Mouse (Mus musculus) naive thymus-derived CD4-positive, alpha-beta T cell, adult 2 months (primary cell): ENCODE results near the gene Robo1.

ENCODE experiments used
- DNase-seq: peaks from one replicate; pipeline ENCODE4 v3.0.0-alpha.2; 2011; ENCODE audit warnings: low read depth

Robo1 gene

DNA sequence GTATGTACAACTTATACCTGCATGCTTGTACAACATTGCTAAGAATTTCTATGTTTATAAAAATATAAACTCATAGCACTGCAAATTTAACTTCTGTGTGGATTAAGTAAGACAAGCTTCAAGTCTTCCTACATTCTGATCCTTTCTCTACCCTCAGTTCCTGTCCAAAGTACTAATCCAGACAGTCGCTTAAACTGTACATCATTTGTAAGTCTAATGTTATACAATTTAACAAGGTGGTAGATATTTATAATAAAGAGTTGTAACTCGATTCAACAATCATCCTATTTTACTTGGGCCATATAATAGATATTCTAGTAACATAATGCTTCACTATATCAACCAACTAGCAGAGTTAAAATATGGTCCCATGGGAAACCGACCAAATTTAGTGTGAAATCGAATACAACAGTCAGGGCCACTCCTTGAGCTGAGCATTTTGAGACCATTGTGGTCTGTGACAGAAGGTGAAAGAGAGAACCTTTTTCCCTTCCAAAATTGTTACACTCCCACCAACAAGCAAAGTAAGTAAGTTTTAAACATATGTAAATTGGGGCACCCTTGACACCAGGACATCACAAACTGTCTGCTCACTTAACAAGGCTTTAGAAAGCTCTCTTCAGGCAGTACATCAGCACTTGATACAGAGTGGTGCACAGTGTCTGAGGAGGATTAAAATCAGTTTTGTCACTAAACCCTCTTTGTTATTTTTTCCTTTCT is 295.5 kb downstream of the Robo1 start:
- DNase-seq = no peak

DNA sequence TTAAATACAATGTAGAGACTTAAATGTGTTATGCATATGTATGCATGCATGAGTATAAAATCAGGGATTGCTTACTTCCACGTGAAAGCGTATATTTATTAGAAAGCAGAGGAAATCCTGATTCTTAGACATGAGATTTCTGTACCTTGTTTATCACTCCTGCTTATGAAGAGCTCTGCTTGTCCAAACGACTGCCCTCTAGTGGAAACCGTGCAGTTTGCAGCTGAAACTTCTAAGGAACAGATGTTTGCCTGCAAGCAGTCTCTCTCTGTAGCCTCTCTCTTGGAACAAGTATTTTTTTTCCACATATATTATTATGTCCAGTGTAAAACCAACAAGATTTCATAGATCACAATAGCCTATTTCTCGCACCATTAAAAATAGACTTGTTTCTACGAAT is 297.0 kb downstream of the Robo1 start:
- peak; percentile 27 for DNase-seq

DNA sequence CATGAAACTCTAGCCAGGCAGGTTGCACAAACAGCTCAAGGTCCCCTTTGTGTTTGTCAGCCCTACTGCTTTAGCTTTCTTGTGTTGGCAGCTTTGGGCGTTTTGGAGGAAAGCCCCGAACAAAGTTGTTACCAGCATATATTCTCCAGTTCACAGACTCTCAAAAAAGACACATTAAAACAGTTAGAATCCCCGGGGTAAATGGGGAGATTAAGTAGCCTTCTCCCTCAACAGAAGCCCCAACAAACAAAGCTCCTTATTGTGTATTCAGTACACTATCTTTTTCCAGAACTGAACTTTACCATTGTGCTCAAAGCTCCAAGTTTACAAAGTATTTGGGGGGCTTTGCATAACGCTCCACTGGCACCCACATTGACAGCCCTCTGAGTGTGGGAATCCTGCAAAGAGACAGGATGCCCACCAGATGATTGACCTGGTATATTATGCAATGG is 302.6 kb downstream of the Robo1 start:
- no peak for DNase-seq

DNA sequence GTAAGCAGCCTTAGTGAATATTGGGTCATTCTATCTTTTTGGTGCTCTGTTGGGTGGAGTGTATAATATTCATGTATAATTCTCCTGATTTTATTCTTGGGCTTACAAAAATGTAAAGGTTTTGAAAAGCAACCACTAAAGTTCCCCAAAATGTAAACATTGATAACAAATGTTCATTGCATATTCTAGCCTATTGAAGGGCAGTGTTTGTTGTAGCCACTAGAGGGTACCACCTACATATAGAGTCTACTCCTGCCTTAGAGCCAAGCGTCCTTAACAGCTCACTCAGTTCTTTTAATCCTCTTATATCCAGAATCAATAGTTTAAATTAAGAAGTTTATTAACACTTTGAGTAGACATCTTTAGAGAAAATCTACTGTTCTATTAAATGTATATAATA is 306.8 kb downstream of the Robo1 start:
- DNase-seq = no peak

DNA sequence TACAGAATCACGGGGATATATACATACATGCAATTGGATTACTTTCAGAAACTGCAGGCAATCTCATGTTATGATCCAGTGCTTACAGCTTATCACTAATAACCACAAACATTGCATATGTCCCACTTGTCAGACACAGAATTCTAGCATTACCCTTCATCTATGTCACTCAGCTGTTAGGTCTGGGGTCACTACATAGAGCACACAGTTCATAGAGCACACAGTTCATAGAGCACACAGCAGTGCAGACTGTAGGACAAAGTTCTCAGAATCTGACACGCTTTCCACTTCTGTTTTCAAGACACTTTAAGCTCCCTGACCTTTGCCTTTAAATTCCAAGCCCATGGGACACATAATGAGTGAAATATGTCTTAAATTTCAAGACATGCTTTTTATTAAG is 307.3 kb downstream of the Robo1 start:
- DNase-seq = no peak

DNA sequence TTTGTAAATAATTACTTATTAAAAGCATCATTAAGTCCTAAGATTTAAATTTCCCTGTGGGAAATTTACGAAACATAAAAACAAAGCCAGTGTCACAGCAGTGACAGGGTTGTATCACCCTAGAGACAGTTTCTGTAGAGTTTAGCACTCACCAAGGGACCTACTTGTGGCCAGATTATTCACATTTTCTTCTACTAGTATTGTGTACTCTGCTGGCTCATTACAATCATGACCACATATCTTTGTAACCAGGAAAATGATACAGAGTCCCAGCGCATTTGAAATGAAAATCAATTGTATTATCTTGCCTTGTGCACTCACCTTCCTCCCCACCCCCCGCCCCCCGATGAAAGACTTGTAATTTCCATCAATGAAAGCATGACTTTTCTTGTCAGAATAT is 314.3 kb downstream of the Robo1 start:
- no peak for DNase-seq

DNA sequence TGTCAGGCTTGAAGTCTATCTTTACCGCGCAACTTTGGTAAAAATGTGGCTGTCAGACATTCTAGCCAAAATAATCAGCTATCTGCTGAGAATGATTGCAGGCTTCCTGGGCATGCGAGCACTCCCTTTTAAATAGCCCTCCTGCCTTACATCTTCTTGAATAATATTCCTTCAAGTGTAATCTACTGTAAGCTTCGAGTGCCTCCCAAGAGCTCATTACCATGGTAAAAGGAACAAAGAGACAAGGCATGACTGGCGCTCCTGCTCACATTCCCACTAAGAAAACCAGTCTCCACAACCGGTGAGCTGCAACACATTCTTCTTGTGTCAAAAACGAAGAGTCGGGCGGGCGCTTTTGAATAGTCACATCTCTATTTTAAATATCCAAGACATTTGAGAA is 314.8 kb downstream of the Robo1 start:
- DNase-seq = no peak

DNA sequence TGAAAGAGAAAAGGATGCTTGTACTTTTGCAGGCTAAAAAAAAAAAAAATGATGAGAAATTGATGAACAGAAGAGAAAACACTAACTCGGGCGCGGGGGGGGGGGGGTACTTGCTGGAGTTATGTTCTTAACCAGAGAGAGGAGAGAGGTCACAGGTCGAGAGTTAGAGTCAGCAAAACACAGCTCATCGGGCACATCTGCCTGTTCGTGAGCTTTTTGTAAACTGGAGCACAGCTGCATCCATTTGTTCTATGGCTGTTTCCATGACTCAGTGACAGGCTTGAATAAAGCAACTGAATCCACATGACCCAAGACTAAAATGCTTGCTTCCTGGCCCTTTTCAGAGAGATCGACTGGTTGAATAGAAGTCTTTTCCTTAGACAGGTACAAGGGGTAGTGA is 325.7 kb downstream of the Robo1 start:
- no peak for DNase-seq

DNA sequence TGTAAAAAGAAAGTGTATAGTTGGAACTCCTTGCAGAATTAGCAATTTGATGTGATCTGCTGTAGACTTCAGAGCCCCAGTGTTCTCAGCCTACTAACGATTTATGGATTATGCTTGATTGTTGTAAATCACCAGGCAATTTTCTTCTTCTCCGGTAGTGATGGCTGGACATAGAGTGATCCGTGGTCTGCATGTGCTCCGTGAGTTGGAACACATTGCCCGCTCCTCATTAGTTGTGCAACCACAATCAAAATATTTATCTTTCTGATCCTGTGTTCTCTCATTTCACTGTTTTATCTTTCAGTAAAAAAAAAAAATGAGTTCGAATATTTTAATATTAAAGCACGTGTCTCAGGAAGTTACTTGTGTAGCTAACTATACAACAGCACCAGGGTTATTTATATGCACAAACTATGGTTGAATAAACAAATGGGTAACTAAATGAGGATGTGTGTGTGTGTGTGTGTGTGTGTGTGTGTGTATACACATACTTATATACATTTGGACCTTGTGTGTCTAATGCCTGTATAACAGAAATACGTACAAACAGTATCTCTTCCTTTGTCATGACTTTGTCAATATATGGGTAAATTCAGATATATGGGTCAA is 331.3 kb downstream of the Robo1 start:
- no peak for DNase-seq

DNA sequence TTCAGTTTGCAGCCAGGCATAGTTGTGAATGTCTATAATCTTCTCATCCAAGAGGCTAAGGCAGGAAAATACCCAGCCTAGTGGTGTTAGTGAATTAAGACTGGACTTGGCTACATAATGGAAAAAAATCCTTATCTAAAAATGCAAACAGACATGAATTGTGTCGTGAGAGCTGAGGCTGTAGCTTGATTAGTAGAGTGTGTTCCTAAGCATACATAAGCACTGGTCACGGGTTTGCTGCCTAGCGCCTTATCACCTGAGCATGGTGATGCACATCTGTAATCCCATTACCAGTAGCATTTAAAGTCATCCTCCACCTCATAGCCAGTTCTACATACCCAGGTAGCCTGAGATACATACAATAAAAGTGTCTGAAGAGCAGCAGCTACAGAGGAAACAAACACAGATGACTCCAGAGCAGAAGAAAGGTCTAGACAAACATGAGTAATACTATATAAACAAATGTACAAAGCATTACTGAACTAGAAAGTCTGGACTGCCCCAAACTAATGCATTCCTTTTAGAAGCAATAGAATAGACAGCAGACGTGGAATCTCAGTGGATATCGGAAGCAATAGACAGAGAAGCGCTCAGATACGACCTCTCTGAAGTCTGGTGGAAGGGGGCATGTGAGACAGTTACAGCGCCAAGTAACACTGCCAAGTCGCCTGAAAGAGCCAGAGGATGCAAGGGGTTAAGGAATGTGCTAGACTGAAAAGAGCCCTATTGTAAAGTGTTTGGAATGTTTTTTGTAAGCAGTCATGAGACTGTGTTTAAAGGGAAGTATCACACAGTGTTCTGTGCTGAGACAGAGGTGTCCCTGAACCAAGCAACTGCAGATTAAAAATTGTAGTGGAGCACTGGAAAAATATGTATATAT is 333.1 kb downstream of the Robo1 start:
- DNase-seq = no peak

DNA sequence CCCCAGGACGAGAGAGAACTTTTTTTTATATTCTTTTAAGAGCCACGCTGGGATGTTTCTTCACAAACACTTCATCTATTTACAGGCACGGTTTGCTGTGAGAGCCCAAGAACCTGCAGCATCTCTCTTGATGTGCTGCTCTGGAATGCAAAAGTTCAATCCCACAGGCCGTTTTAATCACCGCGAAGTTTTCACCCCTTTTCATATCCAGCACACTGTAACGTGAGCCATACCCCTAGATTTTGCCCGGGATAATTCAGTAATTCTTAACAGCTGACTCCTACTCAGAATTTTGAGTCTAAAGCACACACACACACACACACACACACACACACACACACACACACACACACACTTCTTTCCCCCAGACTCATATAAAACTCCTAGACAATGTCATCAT is 337.8 kb downstream of the Robo1 start:
- DNase-seq = no peak

DNA sequence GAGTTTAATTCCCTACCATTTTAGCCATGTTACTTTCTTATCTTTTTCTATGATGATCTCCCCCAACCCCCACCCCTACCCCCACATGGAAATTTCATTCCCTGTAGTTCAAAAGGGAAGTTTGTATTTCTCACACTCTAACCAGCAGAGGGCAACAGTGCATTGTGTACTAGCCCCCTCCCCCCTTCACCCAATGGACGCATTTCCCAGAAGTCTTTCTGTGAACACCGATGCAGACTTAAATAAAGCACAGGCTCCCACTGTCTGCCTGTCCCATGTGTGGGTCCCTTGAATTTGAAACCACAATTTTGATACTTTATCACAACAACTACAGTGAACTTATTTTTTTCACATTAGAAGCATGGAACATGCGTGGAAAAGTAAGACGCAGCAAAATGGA is 341.2 kb downstream of the Robo1 start:
- no peak for DNase-seq

DNA sequence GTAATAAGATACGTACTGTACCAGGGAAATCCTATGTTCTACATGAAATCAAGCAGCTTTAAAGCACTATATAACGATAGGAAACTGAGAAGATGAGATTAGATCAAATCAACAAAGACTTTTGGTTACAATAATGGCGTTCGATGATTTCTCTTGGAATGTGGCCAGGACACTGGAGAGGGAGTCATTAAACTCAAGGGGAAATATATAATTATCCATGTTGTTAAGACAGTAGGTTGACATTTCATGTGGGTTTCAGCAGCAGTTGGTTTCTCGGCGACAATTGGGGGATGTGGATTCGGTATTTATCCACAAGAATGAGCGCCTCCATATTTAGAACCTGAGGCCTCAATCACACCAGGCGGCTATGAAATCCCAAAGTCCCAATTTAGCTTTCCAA is 347.3 kb downstream of the Robo1 start:
- DNase-seq = no peak

DNA sequence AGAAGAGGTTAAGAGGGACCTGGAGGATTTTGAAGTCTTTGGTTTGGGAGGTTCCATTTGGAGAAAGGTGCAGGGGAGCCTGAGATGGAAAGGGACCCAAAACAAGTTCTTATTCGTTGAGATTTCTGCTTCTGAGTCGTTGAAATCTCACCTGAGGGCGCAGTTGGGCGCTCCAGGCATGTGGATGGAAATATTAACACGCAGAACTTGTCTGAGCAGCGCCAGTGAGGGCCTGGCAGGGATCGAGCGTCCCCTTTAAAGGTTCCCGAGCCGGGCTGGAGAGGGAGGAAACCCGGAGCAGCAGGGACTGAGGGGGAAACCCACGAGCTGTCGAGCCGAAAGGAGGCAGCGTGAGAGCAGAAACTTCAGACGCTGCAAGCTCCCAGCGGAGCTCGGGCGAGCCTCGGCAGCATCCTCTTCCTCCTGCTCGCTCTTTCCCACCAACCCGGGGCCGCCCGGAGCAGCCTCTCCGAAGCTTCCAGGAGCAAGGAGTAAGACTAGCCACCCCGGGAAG is 354.8 kb downstream of the Robo1 start:
- no peak for DNase-seq

DNA sequence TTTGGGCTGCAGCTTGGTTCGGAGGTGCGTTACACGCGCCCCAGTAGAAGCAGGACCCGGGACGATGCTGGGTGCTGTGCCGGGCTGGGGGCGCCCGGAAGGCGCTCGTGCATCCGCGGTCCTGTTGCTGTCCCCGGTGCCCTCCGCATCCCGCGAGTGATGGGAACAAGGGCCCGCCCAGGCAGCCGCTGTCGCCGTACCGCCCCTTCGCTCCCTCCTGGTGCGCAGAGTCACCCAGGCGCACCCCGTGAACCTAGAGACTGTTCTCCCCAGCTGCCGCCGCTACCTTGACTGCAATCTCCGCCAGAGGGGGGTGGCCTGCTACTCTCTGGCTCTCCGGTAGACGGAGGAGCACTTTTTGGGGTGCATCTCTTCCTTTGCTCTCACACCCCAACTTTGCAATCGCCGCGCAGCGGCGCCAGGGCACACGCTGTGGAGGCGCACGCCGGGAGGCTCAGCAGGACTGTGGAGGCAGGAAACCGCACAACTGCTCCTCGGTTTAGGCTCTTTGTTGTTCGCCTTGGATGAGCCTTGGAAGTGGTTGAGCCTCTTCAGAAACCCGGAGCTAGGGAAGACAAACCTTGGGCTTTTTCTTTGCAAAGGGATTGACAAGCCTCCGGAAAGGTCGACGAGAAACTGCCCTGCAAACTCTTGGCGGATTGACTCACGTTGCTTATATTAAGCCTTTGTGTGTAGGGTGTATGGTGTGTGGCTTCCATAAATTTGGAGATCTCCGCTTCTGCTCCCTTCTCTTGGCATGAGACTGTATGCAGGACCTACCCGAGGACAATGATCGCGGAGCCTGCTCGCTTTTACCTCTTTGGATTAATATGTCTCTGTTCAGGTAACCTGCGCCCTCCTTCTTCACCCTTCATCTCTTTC is 355.5 kb downstream of the Robo1 start:
- DNase-seq = peak; percentile 10

DNA sequence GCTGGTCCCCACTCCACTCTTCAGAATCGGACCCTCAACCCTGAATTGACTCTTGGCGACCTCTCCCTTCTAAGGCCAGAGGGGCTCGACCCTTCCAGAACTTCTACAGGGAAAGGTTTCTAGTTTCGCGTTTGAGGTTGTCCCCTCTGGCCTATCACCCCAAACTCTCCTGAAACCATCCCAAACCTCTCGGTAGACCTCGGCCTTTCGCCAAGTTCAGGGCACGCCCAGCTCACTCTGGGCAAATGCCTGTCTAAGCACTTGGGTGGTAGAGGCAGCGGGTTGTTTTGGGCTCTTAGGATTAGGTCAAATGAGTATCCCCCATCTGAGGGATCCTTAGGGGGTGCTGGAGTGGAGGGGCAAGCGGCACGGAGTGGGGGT is 356.1 kb downstream of the Robo1 start:
- DNase-seq = no peak

DNA sequence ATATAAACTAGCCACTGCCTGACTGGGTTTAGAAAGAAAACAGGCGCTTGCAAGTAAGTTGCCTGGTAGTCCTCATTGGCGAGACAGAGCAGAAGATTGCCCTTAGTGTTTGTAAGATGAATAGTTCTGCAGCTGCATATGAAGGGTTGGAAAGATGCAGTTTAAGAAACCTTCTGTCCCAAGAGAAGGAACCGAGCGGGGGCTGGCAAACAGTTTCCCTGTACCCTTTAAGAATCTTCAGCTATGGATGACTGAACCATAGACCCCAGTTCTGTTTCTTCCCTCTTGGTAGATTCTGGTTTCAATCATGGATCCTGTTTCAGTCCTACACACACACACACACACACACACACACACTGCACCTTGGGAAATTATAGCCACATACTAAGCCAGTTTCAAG is 356.7 kb downstream of the Robo1 start:
- no peak for DNase-seq

DNA sequence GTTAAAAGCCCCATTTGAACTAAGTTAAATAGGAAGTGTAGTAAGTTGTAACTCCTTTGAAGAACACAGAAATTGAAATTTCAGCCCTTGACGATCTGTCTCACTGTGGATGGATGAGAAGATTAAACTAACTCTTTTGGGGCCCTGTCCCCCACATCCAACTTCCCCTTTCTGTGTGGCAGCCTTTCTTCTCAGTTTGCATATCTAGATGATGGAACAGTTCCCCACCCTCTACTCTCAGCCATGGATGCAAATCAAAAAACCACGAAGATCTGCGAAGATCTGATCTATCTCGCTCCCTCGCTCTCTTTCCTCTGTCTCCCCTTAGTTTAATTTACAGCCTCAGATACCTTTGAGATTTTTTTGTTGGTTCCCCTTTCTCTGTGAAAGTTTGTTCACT is 357.3 kb downstream of the Robo1 start:
- no peak for DNase-seq

DNA sequence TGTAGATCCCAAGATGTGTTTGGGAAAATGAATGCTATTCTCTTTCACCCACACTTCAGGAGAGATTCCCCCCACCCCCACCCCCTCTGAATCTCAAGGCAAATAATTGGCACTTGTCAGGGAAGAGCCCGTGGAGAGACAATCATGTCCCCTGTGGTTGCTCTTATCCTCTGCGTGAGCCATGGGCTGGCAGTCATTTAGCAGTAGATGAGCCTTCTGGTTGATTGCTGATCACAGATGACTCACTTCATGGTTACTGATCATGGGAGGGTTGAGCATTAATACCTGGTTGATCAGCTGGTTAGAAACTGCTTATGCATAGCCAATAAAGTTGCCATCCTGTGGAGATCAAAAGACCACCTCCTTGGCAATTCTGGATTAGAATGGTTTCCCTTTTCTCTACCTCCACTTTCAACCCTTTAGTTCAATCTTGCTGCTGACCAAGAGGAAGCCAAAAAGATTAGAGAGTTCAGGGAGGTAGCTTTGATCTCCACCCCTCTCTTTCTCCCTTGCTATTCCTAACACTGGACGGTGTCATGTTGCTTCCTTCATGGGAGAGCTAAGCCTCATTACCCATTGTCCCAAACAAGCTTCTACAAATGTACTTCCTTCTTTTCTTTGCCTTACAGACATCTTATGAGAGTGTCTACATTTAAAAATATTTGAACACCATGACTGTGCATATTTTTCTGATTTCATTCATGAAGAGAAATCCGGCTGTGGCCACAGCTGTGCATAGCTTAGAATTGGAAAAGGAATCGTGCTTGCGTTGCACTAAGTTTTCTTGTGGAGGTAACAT is 362.3 kb downstream of the Robo1 start:
- no peak for DNase-seq

DNA sequence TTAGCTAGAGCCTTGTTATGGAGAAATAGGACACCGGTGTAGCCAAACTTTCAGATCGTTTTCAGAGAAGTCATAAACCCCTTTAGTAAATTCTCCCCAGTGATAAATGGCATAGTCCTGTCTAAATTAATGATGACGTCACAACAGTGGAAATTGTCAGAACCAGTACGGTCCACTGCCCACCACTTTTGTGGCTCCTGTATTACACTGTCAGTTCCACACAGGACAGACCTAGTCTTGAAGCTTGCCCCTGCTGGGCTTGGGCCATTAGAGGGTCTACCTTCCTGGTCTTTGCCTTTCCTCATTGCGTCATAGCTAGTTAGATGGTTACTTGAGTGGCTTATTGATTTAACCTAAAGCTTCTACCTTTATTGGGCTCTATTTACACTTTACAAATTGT is 369.1 kb downstream of the Robo1 start:
- no peak for DNase-seq

DNA sequence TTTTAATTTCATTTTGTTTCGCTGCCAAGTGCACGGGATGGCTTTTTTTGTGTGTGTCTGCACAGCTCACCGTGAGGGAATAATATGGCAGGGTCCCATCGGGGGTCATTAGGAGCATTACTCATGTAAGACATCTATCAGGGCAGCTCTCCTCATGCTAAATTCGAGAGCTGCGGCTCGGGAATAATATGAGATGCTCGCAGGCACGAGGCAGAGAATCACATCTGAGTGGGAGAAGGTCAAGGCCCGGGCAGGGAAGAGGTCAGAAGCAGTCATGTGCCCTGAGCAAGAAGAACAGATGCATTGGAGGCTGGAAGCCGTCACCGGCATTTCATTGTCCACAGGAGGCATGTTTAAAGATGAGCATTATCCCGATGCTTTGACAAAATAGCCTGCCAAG is 370.3 kb downstream of the Robo1 start:
- no peak for DNase-seq
